Mouse (Mus musculus) brain, embryonic 14.5 days (tissue): ENCODE measurements around the gene Plet1.

Experiments used
- CTCF ChIP-seq: fragments of 200-500 bp; IDR thresholded peaks from 2 replicates; pipeline ENCODE4 v1.5.1; 2012; ENCODE audit warnings: inconsistent platforms, mild to moderate bottlenecking, moderate library complexity, borderline replicate concordance; ENCODE audit not compliant: insufficient read depth, insufficient read length; ENCODE audit errors: extremely low read depth
- POLR2A ChIP-seq: fragments of 200-500 bp; IDR thresholded peaks from 2 replicates; pipeline ENCODE4 v1.6.1; 2012; ENCODE audit warnings: mild to moderate bottlenecking, inconsistent platforms, borderline replicate concordance; ENCODE audit not compliant: poor library complexity, insufficient read depth, insufficient read length, severe bottlenecking; ENCODE audit errors: extremely low read depth

DNA sequence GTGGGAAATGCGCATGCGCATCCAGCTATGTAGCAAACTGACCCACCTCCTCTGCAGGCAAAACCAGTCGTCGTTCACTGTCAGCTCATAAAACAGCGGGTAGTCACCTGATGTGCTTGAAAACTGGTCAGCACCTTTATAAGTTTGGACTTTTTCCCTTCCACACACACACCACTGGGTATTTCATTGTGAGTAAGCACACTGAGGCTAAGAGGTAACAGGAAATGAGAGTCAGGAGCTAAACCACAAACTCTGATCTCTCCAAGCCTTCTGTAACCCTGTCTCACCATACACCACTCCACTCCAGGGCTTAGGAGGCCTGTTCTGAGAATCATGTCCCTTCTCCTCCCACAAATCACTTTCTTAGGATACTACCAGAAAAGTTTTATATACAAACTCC lies 31.3 kb downstream of the Plet1 start:
- no peak for TF ChIP-seq CTCF
- no peak for TF ChIP-seq POLR2A
